Mouse (Mus musculus) CD4-positive helper T cell, adult 2 months (primary cell): ENCODE data around the gene Inf2.

Experiments
- DNase-seq: peaks from one replicate; pipeline ENCODE4 v3.0.0-alpha.2; 2012; ENCODE audit warnings: low read depth, missing footprints, low spot score

The Inf2 gene

GRCm38 (mm10) chr12:112626455-112626854 is 37.9 kb downstream of the Inf2 start:
- DNase-seq = no peak

- DNase-seq = no peak
These were observed 38.7 kb downstream of the Inf2 start for GRCm38 (mm10) chr12:112627097-112627881.

GRCm38 (mm10) chr12:112628197-112628596 is 39.6 kb downstream of the Inf2 start:
- DNase-seq = no peak

- peak; percentile 75 for DNase-seq
These were observed 40.5 kb downstream of the Inf2 start for GRCm38 (mm10) chr12:112628928-112629721.

- no peak for DNase-seq
These were observed 41.4 kb downstream of the Inf2 start for GRCm38 (mm10) chr12:112630029-112630428.

- no peak for DNase-seq
These were observed 42.2 kb downstream of the Inf2 start for GRCm38 (mm10) chr12:112630796-112631195.

GRCm38 (mm10) chr12:112631472-112631871 is 42.9 kb downstream of the Inf2 start:
- no peak for DNase-seq

GRCm38 (mm10) chr12:112632084-112632777 is 43.6 kb downstream of the Inf2 start:
- DNase-seq = no peak

- no peak for DNase-seq
These were observed 44.3 kb downstream of the Inf2 start for GRCm38 (mm10) chr12:112632907-112633306.

- DNase-seq = no peak
These were observed 45.1 kb downstream of the Inf2 start for GRCm38 (mm10) chr12:112633686-112634085.

- no peak for DNase-seq
These were observed 50.9 kb downstream of the Inf2 start for GRCm38 (mm10) chr12:112639526-112639925.

- no peak for DNase-seq
These were observed 54.5 kb downstream of the Inf2 start for GRCm38 (mm10) chr12:112643126-112643525.

- peak; percentile 98 for DNase-seq
These were observed 55.7 kb downstream of the Inf2 start, which contains the start of gene Siva1 for GRCm38 (mm10) chr12:112644180-112644854. Gene Siva1 (plus strand): TSS chr12:112644679.

GRCm38 (mm10) chr12:112644855-112645506 is 56.4 kb downstream of the Inf2 start:
- DNase-seq = no peak

- DNase-seq = no peak
These were observed 57.6 kb downstream of the Inf2 start for GRCm38 (mm10) chr12:112646139-112646538.

GRCm38 (mm10) chr12:112648081-112648480 is 59.5 kb downstream of the Inf2 start:
- peak; percentile 21 for DNase-seq

GRCm38 (mm10) chr12:112651778-112652439 is 63.3 kb downstream of the Inf2 start:
- no peak for DNase-seq

GRCm38 (mm10) chr12:112653157-112653824 is 64.7 kb downstream of the Inf2 start:
- peak; percentile 79 for DNase-seq

GRCm38 (mm10) chr12:112654076-112654475 is 65.5 kb downstream of the Inf2 start:
- DNase-seq = no peak

- DNase-seq = no peak
These were observed 70.0 kb downstream of the Inf2 start for GRCm38 (mm10) chr12:112658619-112659018.
